Mouse (Mus musculus): ENCODE measurements around the gene Noxo1. TPM values are rescaled to one million over a fixed set of nuclear protein-coding genes. Genes with fewer than 3 reads are reported as not detected.

The Noxo1 gene
- polyA plus RNA-seq, 1 experiment from 2014 or later: 10.3 TPM

DNA sequence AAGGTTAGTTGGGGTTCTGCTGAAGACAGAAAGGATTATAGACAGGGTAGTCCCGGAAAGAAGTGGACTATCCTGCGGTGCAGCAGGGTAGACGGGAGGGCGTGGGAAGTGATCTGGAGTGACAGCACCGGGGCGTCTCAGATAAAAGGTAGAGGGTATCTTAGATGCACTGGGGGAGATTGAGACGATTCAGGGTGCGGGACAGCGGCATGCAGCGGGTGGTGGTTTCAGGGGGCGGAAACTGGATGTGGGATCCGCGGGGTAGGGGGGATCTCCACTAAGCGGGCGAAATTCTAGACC, 27.8 kb downstream of the Noxo1 start:
- peak; percentile 24 for ATAC-seq
- peak overlapping the region; percentile 61 for H3K4me3 ChIP-seq (replicated peaks)
- peak overlapping the region; percentile 80 for H3K9ac ChIP-seq
- peak overlapping the region; percentile 71 for H3K4me2 ChIP-seq (replicated peaks)
- H3K27me3 ChIP-seq (replicated peaks): no peaks in the 10 kb centered on the region
- H3K4me1 ChIP-seq (replicated peaks): peaks cover 23% of the 10 kb centered on the region
- H3K36me3 ChIP-seq: peaks cover 14% of the 10 kb centered on the region
- no peaks in the 10 kb centered on the region for H3K9me3 ChIP-seq
- WGBS: under 1% methylated on average over 15 of the region's 15 CpGs
- peak overlapping the region; percentile 72 for H3K27ac ChIP-seq

- peak within 1 kb of the TSS; percentile 80 for H3K9ac ChIP-seq
- under 1% methylated on average over 30 of the region's 30 CpGs for WGBS
- peak within 1 kb of the TSS; percentile 61 for H3K4me3 ChIP-seq (replicated peaks)
- H3K4me1 ChIP-seq (replicated peaks): peaks cover 23% of the 10 kb centered on the region
- peak within 1 kb of the TSS; percentile 71 for H3K4me2 ChIP-seq (replicated peaks)
- H3K9me3 ChIP-seq: no peaks in the 10 kb centered on the region
- peaks cover 14% of the 10 kb centered on the region for H3K36me3 ChIP-seq
- ATAC-seq: peak; percentile 79
- peak within 1 kb of the TSS; percentile 72 for H3K27ac ChIP-seq
- no peaks in the 10 kb centered on the region for H3K27me3 ChIP-seq (replicated peaks)
Measured at GRCm38 (mm10) chr17:24724184-24724583, 28.1 kb downstream of the Noxo1 start, which contains the start of gene Ndufb10. Gene Ndufb10 (minus strand): TSS chr17:24724478.

GRCm38 (mm10) chr17:24725637-24726390, 29.8 kb downstream of the Noxo1 start:
- no peak for ATAC-seq
- H3K4me1 ChIP-seq (replicated peaks): peaks cover 23% of the 10 kb centered on the region
- H3K36me3 ChIP-seq: peaks cover 14% of the 10 kb centered on the region
- no peak overlapping the region for H3K4me2 ChIP-seq (replicated peaks)
- no peak overlapping the region for H3K27ac ChIP-seq
- no peaks in the 10 kb centered on the region for H3K27me3 ChIP-seq (replicated peaks)
- no peak overlapping the region for H3K4me3 ChIP-seq (replicated peaks)
- 74% methylated on average over 3 of the region's 3 CpGs for WGBS
- H3K9ac ChIP-seq: no peak overlapping the region
- no peaks in the 10 kb centered on the region for H3K9me3 ChIP-seq

DNA sequence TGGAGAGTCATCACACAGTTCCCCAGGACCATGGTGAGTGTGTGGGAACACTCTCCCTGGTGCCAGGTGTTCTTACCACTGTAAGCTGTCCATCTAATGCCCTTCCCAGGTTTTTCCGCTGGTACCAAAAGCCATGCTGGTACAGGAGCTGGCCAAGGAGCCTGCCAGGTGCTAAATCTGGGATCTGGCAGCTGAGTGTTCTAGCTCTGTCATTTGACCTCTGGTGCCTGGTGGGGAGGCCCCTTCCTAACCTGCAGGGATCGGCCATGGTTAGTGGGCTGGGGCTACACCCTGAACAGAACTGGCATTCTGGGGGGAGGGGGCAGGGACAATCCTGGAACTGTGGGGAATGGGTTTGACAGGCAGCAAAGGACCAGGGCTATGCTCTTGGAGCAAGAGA, 31.6 kb downstream of the Noxo1 start, which contains the start of gene Rpl3l:
Gene Rpl3l (plus strand): TSS at position 203 of the 400 bp plus-strand sequence.
- H3K4me1 ChIP-seq (replicated peaks): peaks cover 10% of the 10 kb centered on the region

DNA sequence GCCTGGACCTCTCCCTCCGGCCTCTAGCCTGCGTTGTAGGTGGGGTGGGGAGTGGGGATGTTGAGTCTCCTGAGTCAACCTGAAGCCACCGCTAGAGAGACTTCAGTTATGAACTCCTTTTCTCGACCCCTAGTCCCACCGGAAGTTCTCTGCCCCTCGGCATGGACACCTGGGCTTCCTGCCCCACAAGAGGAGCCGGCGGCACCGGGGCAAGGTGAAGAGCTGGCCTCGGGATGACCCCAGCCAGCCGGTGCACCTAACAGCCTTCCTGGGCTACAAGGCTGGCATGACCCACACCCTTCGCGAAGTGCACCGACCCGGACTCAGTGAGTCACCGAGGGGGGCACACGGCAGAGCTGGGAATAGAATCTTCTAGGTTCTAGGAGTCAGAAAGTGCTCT, 32.1 kb downstream of the Noxo1 start:
- Histone ChIP-seq H3K4me3 (replicated peaks) (no peak overlapping the region), H3K27ac (no peak overlapping the region), H3K4me2 (replicated peaks) (no peak overlapping the region), H3K27me3 (replicated peaks) (no peaks in the 10 kb centered on the region), H3K9ac (no peak overlapping the region), H3K36me3 (no peaks in the 10 kb centered on the region), H3K4me1 (replicated peaks) (0 out of 2 replicates have a peak, but pooled peaks cover 4% of the 10 kb centered on the region), H3K9me3 (no peaks in the 10 kb centered on the region)
- ATAC-seq: no peak
- 70% methylated on average over 17 of the region's 17 CpGs for WGBS

More for the DNA sequence above, 31.6 kb downstream of the Noxo1 start, which contains the start of gene Rpl3l:
- Histone ChIP-seq H3K9me3 (no peaks in the 10 kb centered on the region), H3K9ac (no peak within 1 kb of the TSS), H3K27ac (no peak within 1 kb of the TSS), H3K27me3 (replicated peaks) (no peaks in the 10 kb centered on the region), H3K36me3 (no peaks in the 10 kb centered on the region; the same call in 1 of the 2 replicates), H3K4me2 (replicated peaks) (no peak within 1 kb of the TSS), H3K4me3 (replicated peaks) (no peak within 1 kb of the TSS)
- no peak for ATAC-seq
- WGBS: 64% methylated on average over 2 of the region's 2 CpGs

- Histone ChIP-seq H3K4me3 (replicated peaks) (no peak overlapping the region), H3K4me1 (replicated peaks) (no peaks in the 10 kb centered on the region), H3K27me3 (replicated peaks) (no peaks in the 10 kb centered on the region), H3K27ac (no peak overlapping the region), H3K9ac (no peak overlapping the region), H3K4me2 (replicated peaks) (no peak overlapping the region), H3K36me3 (no peaks in the 10 kb centered on the region), H3K9me3 (no peaks in the 10 kb centered on the region)
- WGBS: 60% methylated on average over 6 of the region's 6 CpGs
- no peak for ATAC-seq
Measured at GRCm38 (mm10) chr17:24729067-24729466, 33.0 kb downstream of the Noxo1 start.

DNA sequence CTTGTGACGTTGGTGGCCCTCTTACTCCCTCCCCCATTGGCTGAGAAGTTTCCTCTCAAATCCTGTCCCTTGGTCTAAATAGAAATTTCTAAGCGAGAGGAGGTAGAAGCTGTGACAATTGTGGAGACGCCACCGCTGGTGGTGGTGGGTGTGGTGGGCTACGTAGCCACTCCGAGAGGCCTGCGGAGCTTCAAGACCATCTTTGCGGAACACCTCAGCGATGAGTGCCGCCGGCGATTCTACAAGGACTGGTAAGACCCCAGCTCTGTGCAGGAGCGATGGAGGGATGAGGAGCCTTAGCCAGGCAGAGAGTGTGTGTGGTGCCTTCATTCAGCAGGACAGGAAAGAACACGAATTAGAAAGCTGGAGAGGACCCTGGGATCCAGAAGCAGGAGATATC, 34.8 kb downstream of the Noxo1 start:
- ATAC-seq: no peak
- WGBS: 83% methylated on average over 14 of the region's 14 CpGs

DNA sequence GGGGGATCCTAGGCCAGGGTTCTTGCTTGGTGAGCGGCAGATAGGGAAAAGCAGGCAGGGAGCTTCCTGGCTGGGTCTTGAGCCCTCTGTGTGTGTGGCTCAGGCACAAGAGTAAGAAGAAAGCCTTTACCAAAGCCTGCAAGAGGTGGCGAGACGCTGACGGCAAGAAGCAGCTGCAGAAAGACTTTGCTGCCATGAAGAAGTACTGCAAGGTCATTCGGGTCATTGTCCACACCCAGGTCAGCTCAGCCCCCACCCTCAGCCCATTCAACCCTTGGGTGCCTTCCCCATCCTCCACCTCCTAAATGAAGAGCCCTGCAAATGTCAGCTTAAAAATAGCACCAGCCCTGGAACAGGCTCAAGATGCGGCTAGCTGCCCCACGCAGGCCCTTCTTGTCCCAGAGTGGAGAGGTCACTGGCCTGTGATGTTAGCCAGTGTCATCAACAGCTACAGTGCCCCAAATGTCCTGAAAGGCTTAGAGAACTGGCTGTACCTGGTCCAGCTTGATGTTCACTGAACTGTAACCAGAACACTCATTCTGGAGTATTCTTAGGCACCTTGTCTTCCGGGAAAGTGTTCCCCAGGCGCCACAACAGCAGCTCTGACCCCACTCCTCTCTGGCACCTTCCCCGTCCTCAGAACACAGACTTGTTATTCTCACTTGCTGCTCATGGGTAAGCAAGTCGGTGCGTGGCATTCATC, 36.4 kb downstream of the Noxo1 start:
- H3K4me2 ChIP-seq (replicated peaks): no peak overlapping the region
- no peak overlapping the region for H3K9ac ChIP-seq
- ATAC-seq: no peak
- 82% methylated on average over 12 of the region's 12 CpGs for WGBS
- H3K27me3 ChIP-seq (replicated peaks): no peaks in the 10 kb centered on the region
- H3K27ac ChIP-seq: no peak overlapping the region
- no peaks in the 10 kb centered on the region for H3K9me3 ChIP-seq
- peaks cover 5% of the 10 kb centered on the region for H3K4me1 ChIP-seq (replicated peaks)
- H3K36me3 ChIP-seq: no peaks in the 10 kb centered on the region
- no peak overlapping the region for H3K4me3 ChIP-seq (replicated peaks)

More for the DNA sequence above, 34.8 kb downstream of the Noxo1 start:
- H3K27me3 ChIP-seq (replicated peaks): no peaks in the 10 kb centered on the region
- H3K36me3 ChIP-seq: no peaks in the 10 kb centered on the region
- H3K9me3 ChIP-seq: no peaks in the 10 kb centered on the region
- no peak overlapping the region for H3K27ac ChIP-seq
- H3K4me2 ChIP-seq (replicated peaks): no peak overlapping the region
- no peaks in the 10 kb centered on the region; the same call in 1 of the 2 replicates for H3K4me1 ChIP-seq (replicated peaks)
- H3K9ac ChIP-seq: no peak overlapping the region
- no peak overlapping the region for H3K4me3 ChIP-seq (replicated peaks)

- ATAC-seq: no peak
- no peaks in the 10 kb centered on the region for H3K36me3 ChIP-seq
- H3K4me2 ChIP-seq (replicated peaks): no peak overlapping the region
- no peak overlapping the region for H3K4me3 ChIP-seq (replicated peaks)
- WGBS: 87% methylated on average over 21 of the region's 21 CpGs
- no peak overlapping the region for H3K9ac ChIP-seq
- H3K27me3 ChIP-seq (replicated peaks): no peaks in the 10 kb centered on the region
- H3K27ac ChIP-seq: no peak overlapping the region
- H3K9me3 ChIP-seq: no peaks in the 10 kb centered on the region
- peaks cover 14% of the 10 kb centered on the region for H3K4me1 ChIP-seq (replicated peaks)
Measured at GRCm38 (mm10) chr17:24733434-24734050, 37.5 kb downstream of the Noxo1 start.

DNA sequence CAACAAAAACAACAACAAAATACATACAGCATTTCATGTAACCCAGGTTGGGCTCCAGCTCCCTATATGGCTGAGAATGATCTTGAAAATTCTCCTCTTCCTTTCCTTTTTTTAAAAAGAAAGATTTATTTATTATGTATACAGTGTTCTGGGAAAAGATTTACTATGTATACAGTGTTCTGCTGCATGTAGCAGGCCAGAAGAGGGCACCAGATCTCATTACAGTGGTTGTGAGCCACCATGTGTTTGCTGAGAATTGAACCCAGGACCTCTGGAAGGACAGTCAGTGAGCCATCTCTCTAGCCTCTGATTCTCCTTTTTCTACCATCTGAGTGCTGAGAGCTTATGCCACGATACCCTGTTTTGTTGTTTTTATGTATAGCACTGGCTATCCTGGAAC, 38.5 kb downstream of the Noxo1 start:
- no peak for ATAC-seq
- no peaks in the 10 kb centered on the region for H3K36me3 ChIP-seq

DNA sequence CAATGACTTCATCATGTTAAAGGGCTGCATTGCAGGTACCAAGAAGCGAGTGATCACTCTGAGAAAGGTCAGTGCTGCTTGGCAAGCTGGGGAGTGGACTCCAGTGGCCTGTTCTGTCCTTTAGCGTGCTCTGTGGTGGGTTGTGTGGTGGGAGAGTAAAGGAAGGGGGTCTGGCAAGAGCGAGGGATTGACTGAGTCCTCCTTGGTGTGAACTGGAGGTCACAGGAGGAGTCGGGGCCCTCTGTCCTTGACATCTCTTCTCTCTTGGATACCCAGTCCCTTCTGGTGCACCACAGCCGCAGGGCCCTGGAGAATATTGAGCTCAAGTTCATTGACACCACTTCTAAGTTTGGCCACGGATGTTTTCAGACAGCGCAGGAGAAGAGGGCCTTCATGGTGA, 39.4 kb downstream of the Noxo1 start:
- Histone ChIP-seq H3K4me2 (replicated peaks) (peak overlapping the region; percentile 61), H3K4me3 (replicated peaks) (no peak overlapping the region), H3K4me1 (replicated peaks) (peaks cover 14% of the 10 kb centered on the region), H3K9ac (no peak overlapping the region), H3K27me3 (replicated peaks) (no peaks in the 10 kb centered on the region), H3K36me3 (no peaks in the 10 kb centered on the region), H3K9me3 (no peaks in the 10 kb centered on the region), H3K27ac (peak overlapping the region; percentile 54; the same call in 1 of the 2 replicates)
- WGBS: 82% methylated on average over 7 of the region's 7 CpGs
- ATAC-seq: no peak

More for the DNA sequence above, 38.5 kb downstream of the Noxo1 start:
- H3K27me3 ChIP-seq (replicated peaks): no peaks in the 10 kb centered on the region
- H3K4me3 ChIP-seq (replicated peaks): no peak overlapping the region
- no peaks in the 10 kb centered on the region for H3K9me3 ChIP-seq
- peaks cover 14% of the 10 kb centered on the region for H3K4me1 ChIP-seq (replicated peaks)
- no peak overlapping the region for H3K4me2 ChIP-seq (replicated peaks)
- H3K27ac ChIP-seq: no peak overlapping the region
- no peak overlapping the region for H3K9ac ChIP-seq
- WGBS: 82% methylated on average over 1 of the region's 1 CpGs

- ATAC-seq: peak; percentile 98
- H3K27me3 ChIP-seq (replicated peaks): no peaks in the 10 kb centered on the region
- under 1% methylated on average over 29 of the region's 29 CpGs for WGBS
Measured at GRCm38 (mm10) chr17:24736330-24737051, 40.5 kb downstream of the Noxo1 start, which contains the start of gene Msrb1. Gene Msrb1 (plus strand): TSS chr17:24736642.

More at GRCm38 (mm10) chr17:24736330-24737051, 40.5 kb downstream of the Noxo1 start, which contains the start of gene Msrb1:
- Histone ChIP-seq H3K36me3 (no peaks in the 10 kb centered on the region), H3K9me3 (no peaks in the 10 kb centered on the region), H3K27ac (peak within 1 kb of the TSS; percentile 66), H3K9ac (peak within 1 kb of the TSS; percentile 67), H3K4me3 (replicated peaks) (peak within 1 kb of the TSS; percentile 66), H3K4me2 (replicated peaks) (peak within 1 kb of the TSS; percentile 88), H3K4me1 (replicated peaks) (peaks cover 14% of the 10 kb centered on the region)

Measured in intestine, embryonic 15.5 days (tissue).